Mouse (Mus musculus): ENCODE results near the gene Sde2. TPM values are rescaled to one million over a fixed set of nuclear protein-coding genes. Genes with fewer than 3 reads are reported as not detected.

The Sde2 gene
- polyA plus RNA-seq, 1 experiment from 2014 or later = 27.2 TPM

- WGBS = 15% methylated on average over 4 of the region's 4 CpGs
- H3K4me2 ChIP-seq (ENCODE audit: low read depth, low read length) = no peak overlapping the region
- no peak overlapping the region for H3K4me3 ChIP-seq (ENCODE audit: low read depth, low read length)
- peaks cover 4% of the 10 kb centered on the region; the same call in 1 of the 2 replicates for H3K36me3 ChIP-seq (ENCODE audit: control insufficient read depth, insufficient read depth, low read length)
- H3K4me1 ChIP-seq (ENCODE audit: control insufficient read depth, insufficient read depth, low read length) = peaks cover 14% of the 10 kb centered on the region
- H3K27me3 ChIP-seq (replicated peaks; ENCODE audit: control insufficient read depth, insufficient read depth, low read length) = no peaks in the 10 kb centered on the region
- H3K27ac ChIP-seq (replicated peaks; ENCODE audit: low read depth, low read length) = peak overlapping the region; percentile 63; the same call in 1 of the 2 replicates
- DNase-seq (ENCODE audit: low spot score) = peak; percentile 95
- no peaks in the 10 kb centered on the region for H3K9me3 ChIP-seq (ENCODE audit: control insufficient read depth, low read length)
- ATAC-seq (ENCODE audit: low read depth) = peak; percentile 78
- H3K9ac ChIP-seq (ENCODE audit: low read depth, low read length) = no peak overlapping the region
Measured at GRCm38 (mm10) chr1:180913797-180914196, 62.9 kb downstream of the Sde2 start.

DNA sequence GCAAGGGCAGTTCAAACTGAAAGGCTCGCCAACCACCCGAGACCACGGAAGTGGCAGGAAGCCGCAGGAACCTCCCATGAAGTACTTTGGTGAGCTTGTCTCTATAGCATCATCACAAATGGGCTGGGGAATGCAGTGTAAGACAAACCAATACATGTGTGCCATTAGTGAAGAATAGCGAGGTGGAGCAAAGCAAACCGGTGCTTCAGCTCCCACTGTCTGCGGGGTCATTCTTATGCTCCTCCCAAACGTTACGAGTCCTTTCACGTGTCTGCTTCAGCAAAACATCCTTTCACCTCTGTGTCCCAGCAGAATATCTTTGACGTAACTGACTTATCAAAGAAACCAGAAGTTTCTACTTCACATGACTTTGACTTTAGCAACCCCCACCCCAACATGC is 65.5 kb downstream of the Sde2 start:
- no peak overlapping the region for H3K4me3 ChIP-seq (ENCODE audit: low read depth, low read length)
- no peak for DNase-seq (ENCODE audit: low spot score)
- peaks cover 12% of the 10 kb centered on the region for H3K4me1 ChIP-seq (ENCODE audit: control insufficient read depth, insufficient read depth, low read length)
- no peak overlapping the region for H3K4me2 ChIP-seq (ENCODE audit: low read depth, low read length)
- H3K27ac ChIP-seq (replicated peaks; ENCODE audit: low read depth, low read length) = no peak overlapping the region
- H3K9ac ChIP-seq (ENCODE audit: low read depth, low read length) = no peak overlapping the region
- no peaks in the 10 kb centered on the region for H3K27me3 ChIP-seq (replicated peaks; ENCODE audit: control insufficient read depth, insufficient read depth, low read length)
- H3K9me3 ChIP-seq (ENCODE audit: control insufficient read depth, low read length) = no peaks in the 10 kb centered on the region
- no peaks in the 10 kb centered on the region for H3K36me3 ChIP-seq (ENCODE audit: control insufficient read depth, insufficient read depth, low read length)
- WGBS = 83% methylated on average over 11 of the region's 11 CpGs
- ATAC-seq (ENCODE audit: low read depth) = no peak

- DNase-seq (ENCODE audit: low spot score) = no peak
- peaks cover 8% of the 10 kb centered on the region for H3K4me1 ChIP-seq (ENCODE audit: control insufficient read depth, insufficient read depth, low read length)
- H3K27ac ChIP-seq (replicated peaks; ENCODE audit: low read depth, low read length) = no peak overlapping the region
- H3K36me3 ChIP-seq (ENCODE audit: control insufficient read depth, insufficient read depth, low read length) = no peaks in the 10 kb centered on the region
- 44% methylated on average over 1 of the region's 1 CpGs for WGBS
- no peak overlapping the region for H3K9ac ChIP-seq (ENCODE audit: low read depth, low read length)
- H3K4me3 ChIP-seq (ENCODE audit: low read depth, low read length) = no peak overlapping the region
- no peaks in the 10 kb centered on the region for H3K9me3 ChIP-seq (ENCODE audit: control insufficient read depth, low read length)
- H3K27me3 ChIP-seq (replicated peaks; ENCODE audit: control insufficient read depth, insufficient read depth, low read length) = no peaks in the 10 kb centered on the region
- H3K4me2 ChIP-seq (ENCODE audit: low read depth, low read length) = no peak overlapping the region
- ATAC-seq (ENCODE audit: low read depth) = no peak
Measured at GRCm38 (mm10) chr1:180917053-180917452, 66.1 kb downstream of the Sde2 start.

Other genes starting within 250 kb of the Sde2 start
- gene Lin9, start 210.0 kb upstream of the Sde2 start, polyA plus RNA-seq (2014; fragmentation: Nextera tagmentation; extraction: Ambion mirVana) = 13.6 and 14.0 TPM in 2 replicates
- gene Mixl1, start 154.1 kb upstream of the Sde2 start, polyA plus RNA-seq (2014; fragmentation: Nextera tagmentation; extraction: Ambion mirVana) = 0.09 and 0.14 TPM in 2 replicates
- 30.6 and 32.0 TPM in 2 replicates for gene Acbd3, start 125.1 kb upstream of the Sde2 start, polyA plus RNA-seq (2014; fragmentation: Nextera tagmentation; extraction: Ambion mirVana)
- gene H3f3a, start 37.2 kb upstream of the Sde2 start, polyA plus RNA-seq (2014; fragmentation: Nextera tagmentation; extraction: Ambion mirVana) = 2,156 and 2,321 TPM in 2 replicates
- 0.25 TPM in 1 of 2 replicates, not detected in the other for gene Lefty2, start 42.0 kb downstream of the Sde2 start, polyA plus RNA-seq (2014; fragmentation: Nextera tagmentation; extraction: Ambion mirVana)
- gene Pycr2, start 53.2 kb downstream of the Sde2 start, polyA plus RNA-seq (2014; fragmentation: Nextera tagmentation; extraction: Ambion mirVana) = 77.6 and 92.2 TPM in 2 replicates
- 2.9 and 3.2 TPM in 2 replicates for gene Lefty1, start 83.9 kb downstream of the Sde2 start, polyA plus RNA-seq (2014; fragmentation: Nextera tagmentation; extraction: Ambion mirVana)
- gene Tmem63a, start 91.2 kb downstream of the Sde2 start, polyA plus RNA-seq (2014; fragmentation: Nextera tagmentation; extraction: Ambion mirVana) = 12.5 and 13.2 TPM in 2 replicates
- gene Ephx1, start 169.8 kb downstream of the Sde2 start, polyA plus RNA-seq (2014; fragmentation: Nextera tagmentation; extraction: Ambion mirVana) = 13.1 and 15.4 TPM in 2 replicates
- not detected in 2 replicates for gene 9130409I23Rik, start 200.1 kb downstream of the Sde2 start, polyA plus RNA-seq (2014; fragmentation: Nextera tagmentation; extraction: Ambion mirVana)